Mouse (Mus musculus) neural tube, embryonic 15.5 days (tissue): ENCODE measurements around the gene Vmn1r149. TPM values are rescaled to one million over a fixed set of nuclear protein-coding genes. Genes with fewer than 3 reads are reported as not detected.
"Not testable (repeated sequence)": the region's sequence is repeated elsewhere in the genome, so short reads cannot be mapped to it uniquely, and the experiment has no call there.

ENCODE experiments used
- ATAC-seq: fragments of 200-750 bp; cut with Nextera tagmentation; 2 replicates; pipeline ENCODE4 v1.8.0; 2017; ENCODE audit warnings: mild to moderate bottlenecking, moderate TSS enrichment, moderate library complexity; ENCODE audit not compliant: low FRiP score
- H3K27ac ChIP-seq: fragments of 300-500 bp; sonication (generic); replicated peaks from 2 replicates; pipeline ENCODE4 v1.5.1; 2015; ENCODE audit warnings: mild to moderate bottlenecking, inconsistent platforms
- H3K27me3 ChIP-seq: fragments of 300-500 bp; sonication (generic); replicated peaks from 2 replicates; pipeline ENCODE4 v1.6.1; 2015; ENCODE audit warnings: inconsistent platforms
- H3K36me3 ChIP-seq: fragments of 300-500 bp; sonication (generic); 2 replicates; pipeline ENCODE4 v1.6.1; 2015; ENCODE audit warnings: inconsistent platforms
- H3K4me1 ChIP-seq: fragments of 300-500 bp; sonication (generic); 2 replicates; pipeline ENCODE4 v1.6.1; 2015; ENCODE audit warnings: inconsistent platforms
- H3K4me2 ChIP-seq: fragments of 300-500 bp; sonication (generic); 2 replicates; pipeline ENCODE4 v1.6.1; 2015; ENCODE audit warnings: inconsistent platforms, mild to moderate bottlenecking, moderate library complexity
- H3K4me3 ChIP-seq: fragments of 300-500 bp; sonication (generic); replicated peaks from 2 replicates; pipeline ENCODE4 v1.5.1; 2015; ENCODE audit warnings: mild to moderate bottlenecking, inconsistent platforms
- H3K9ac ChIP-seq: fragments of 300-500 bp; sonication (generic); replicated peaks from 2 replicates; pipeline ENCODE4 v1.6.1; 2015; ENCODE audit warnings: mild to moderate bottlenecking, inconsistent platforms
- H3K9me3 ChIP-seq: fragments of 300-500 bp; sonication (generic); replicated peaks from 2 replicates; pipeline ENCODE4 v1.6.1; 2016; ENCODE audit warnings: inconsistent platforms
- WGBS: fragments of 180-500 bp; shearing (Covaris S2); methylation state at CpG from one replicate; pipeline ENCODE4 v1.1.7; 2015; ENCODE audit warnings: mixed read lengths; 5-methylcytosine and 5-hydroxymethylcytosine counted together
- polyA plus RNA-seq: library from polyadenylated mRNA; unstranded; fragments of >200 nt; fragmentation: Nextera tagmentation; extraction: Ambion mirVana; gene quantifications from 2 replicates; pipeline ENCODE4 v1.2.1, GENCODE M21; 2015

The Vmn1r149 gene
- not detected in 2 replicates for polyA plus RNA-seq

GRCm38 (mm10) chr7:22438129-22438528 is at the start of gene Vmn1r149:
Gene Vmn1r149 (minus strand): TSS chr7:22438229.
- no CpG with 5 or more reads among the region's 2 CpGs for WGBS
- ATAC-seq, result not testable (repeated sequence)

GRCm38 (mm10) chr7:22463975-22464374 is 25.9 kb upstream of the Vmn1r149 start, which contains the start of gene Gm10665:
Gene Gm10665 (minus strand): TSS chr7:22464075.
- not testable (repeated sequence) for H3K9me3 ChIP-seq, H3K27ac ChIP-seq, H3K4me3 ChIP-seq, H3K4me2 ChIP-seq, H3K4me1 ChIP-seq, H3K27me3 ChIP-seq, ATAC-seq, H3K36me3 ChIP-seq, H3K9ac ChIP-seq
- WGBS, result no CpG with 5 or more reads among the region's 5 CpGs

More at GRCm38 (mm10) chr7:22438129-22438528, at the start of gene Vmn1r149:
- H3K4me2 ChIP-seq, H3K27me3 ChIP-seq, H3K9ac ChIP-seq, H3K9me3 ChIP-seq, H3K4me1 ChIP-seq, H3K27ac ChIP-seq, H3K36me3 ChIP-seq, H3K4me3 ChIP-seq: not testable (repeated sequence)

- not testable (repeated sequence) for H3K4me2 ChIP-seq, H3K36me3 ChIP-seq, H3K9me3 ChIP-seq, H3K4me1 ChIP-seq, H3K27me3 ChIP-seq, H3K9ac ChIP-seq, H3K4me3 ChIP-seq, H3K27ac ChIP-seq, ATAC-seq
- WGBS, result no CpG with 5 or more reads among the region's 3 CpGs
These were observed 24.7 kb downstream of the Vmn1r149 start, which contains the start of gene Vmn1r148 for GRCm38 (mm10) chr7:22413283-22413682. Gene Vmn1r148 (plus strand): TSS chr7:22413583.

Other genes starting within 250 kb of the Vmn1r149 start
- not detected in 2 replicates for gene Vmn1r143, start 248.9 kb downstream of the Vmn1r149 start, polyA plus RNA-seq
- gene Gm8653, start 237.0 kb downstream of the Vmn1r149 start, polyA plus RNA-seq, result not detected in 2 replicates
- gene Gm8453, start 208.7 kb downstream of the Vmn1r149 start, polyA plus RNA-seq, result not detected in 2 replicates
- not detected in 2 replicates for gene Gm4187, start 108.5 kb downstream of the Vmn1r149 start, polyA plus RNA-seq
- not detected in 2 replicates for gene Gm8660, start 67.2 kb downstream of the Vmn1r149 start, polyA plus RNA-seq
- gene Vmn1r148, start 24.6 kb downstream of the Vmn1r149 start, polyA plus RNA-seq, result not detected in 2 replicates
- not detected in 2 replicates for gene Gm10665, start 25.8 kb upstream of the Vmn1r149 start, polyA plus RNA-seq
- not detected in 2 replicates for gene Vmn1r151, start 61.4 kb upstream of the Vmn1r149 start, polyA plus RNA-seq
- gene Vmn1r152, start 84.7 kb upstream of the Vmn1r149 start, polyA plus RNA-seq, result not detected in 2 replicates
- gene Gm8677, start 96.7 kb upstream of the Vmn1r149 start, polyA plus RNA-seq, result not detected in 2 replicates
- gene Gm4201, start 127.1 kb upstream of the Vmn1r149 start, polyA plus RNA-seq, result not detected in 2 replicates
- gene Gm4565, start 149.9 kb upstream of the Vmn1r149 start, polyA plus RNA-seq, result not detected in 2 replicates
- gene Vmn1r155, start 219.8 kb upstream of the Vmn1r149 start, polyA plus RNA-seq, result not detected in 2 replicates